Mouse (Mus musculus): ENCODE data around the gene Cbfa2t2.

Cbfa2t2 gene

DNA sequence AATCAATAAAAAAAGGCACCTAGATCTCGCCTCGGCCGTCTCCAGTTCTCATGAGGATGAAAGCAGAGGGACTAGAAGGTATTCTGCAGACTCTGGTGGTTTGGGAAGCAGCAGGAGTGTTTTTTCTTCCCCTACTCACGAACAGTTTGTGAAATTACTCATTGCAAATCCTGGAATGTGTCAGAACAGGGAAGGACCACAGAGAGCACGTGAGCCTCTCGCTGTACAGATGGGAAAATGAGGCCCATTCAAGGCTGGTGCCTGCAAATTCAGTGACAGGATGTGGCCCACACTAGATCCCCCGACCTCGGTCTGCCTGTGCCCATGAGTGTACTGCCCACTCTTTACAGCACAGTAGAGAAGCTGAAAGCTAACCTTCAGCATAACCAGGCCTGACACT lies 135.7 kb downstream of the Cbfa2t2 start:
- DNase-seq = no peak

DNA sequence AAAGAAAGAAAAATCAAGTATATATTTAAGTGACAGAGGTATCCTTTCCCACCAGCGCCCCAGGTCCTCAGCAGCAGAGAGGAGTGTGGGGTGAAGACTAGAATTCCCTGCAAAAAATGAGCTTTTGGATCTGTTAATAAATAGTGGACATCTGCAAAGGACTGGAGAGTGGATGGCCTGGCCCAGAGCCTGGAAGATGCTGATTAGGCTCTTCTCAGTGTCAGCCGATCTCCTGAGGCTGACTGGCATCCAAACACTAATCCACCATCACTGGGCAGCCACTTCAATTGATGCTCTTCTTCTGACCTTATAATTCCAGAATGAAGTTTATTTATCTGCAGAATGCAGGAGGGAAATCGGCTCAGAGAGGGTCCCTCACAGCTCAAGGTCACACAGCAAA lies 136.7 kb downstream of the Cbfa2t2 start:
- DNase-seq = no peak

DNA sequence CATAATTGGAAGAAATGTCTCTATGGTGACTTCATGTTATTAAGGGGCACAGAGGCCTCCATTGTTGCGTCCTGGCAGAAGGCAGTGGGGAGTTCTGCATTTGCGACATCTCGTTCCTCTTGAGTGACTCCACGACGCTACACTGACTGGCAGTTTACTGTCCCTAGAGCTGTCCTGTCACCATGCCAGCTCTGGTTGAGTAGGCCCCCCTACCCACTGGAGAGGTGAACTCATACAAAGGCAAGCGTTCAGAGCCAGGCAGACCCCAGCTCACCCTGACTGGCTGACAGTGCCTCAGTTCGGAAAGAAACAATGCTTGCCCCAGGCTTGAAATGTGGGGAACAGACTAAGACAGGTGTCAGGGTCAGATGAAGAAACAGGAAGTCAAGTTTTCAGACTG lies 138.0 kb downstream of the Cbfa2t2 start:
- no peak for DNase-seq

DNA sequence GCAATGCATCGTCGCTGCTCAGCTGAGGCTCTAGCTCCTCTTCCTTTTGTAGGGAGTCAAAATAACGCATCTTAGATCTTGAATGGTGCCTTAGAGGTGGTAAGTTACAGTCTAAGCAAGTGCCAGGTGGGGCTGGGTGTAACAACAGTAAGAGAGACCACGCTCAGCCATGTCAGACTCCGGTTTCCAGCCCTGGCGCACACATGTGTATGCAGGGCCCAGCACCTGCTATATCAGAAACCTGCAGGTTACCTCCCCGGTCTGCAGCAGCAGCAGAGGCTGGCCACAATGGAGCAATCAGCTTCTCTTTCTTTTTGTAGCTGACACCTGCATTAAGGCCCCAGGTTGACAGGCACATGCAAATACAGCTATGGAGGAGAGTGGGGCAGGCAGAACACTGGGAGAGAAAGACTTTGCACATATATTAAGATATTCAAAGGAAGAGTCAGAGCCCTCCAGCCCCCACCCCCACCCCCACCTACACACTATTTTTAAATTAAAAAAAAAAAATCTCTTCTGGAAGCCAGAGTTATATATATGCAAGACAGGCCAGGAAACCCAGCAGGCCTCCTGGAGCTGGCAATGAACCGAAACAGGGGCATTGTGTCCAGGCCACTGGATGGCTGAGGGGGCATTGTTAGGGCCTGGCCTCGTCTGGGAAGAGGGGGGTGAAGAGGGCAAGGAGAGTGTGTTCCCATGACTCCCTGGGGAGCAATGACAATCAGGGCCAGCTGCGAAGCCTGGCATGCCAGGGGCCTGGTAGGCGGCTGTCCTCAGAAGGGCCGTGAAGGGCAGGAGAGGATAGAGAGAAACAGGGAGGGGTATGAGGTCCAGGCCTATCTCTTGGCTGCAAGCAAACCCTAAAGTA lies 140.8 kb downstream of the Cbfa2t2 start:
- DNase-seq = peak; percentile 72

DNA sequence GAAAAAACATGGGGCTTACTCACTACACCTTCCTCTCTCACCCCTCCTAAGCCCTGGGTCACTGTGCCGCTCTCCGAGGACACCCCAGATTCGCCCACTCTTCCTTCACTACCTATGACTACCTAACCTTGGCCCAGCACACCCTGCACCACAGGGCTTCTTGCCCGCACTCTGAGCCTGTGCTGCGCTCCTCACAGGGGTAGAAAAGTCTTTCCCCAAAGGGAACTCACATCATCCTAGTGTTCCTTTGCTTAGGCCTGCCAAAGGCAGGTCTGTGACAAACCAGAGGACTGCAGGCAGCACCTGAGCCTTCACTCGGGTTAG lies 141.4 kb downstream of the Cbfa2t2 start:
- no peak for DNase-seq

DNA sequence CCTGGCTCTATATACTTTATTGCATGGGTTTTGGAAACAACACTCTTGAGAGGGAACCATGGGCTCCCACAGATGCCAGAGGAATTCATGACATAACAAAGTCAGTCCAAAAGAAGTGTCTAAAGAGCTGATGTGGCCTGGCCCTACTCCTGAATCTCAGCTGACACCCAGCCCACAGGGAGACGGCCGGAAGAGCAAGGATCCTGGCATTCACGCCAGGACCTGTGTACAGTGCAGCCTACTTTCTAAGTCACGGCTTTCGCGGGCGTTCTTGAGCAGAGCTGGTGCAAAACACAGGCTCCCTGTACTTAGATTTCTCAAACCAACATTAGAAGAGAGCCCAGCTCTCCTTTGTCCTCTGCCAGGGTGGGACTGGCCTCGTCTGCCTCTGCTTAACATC lies 144.3 kb downstream of the Cbfa2t2 start:
- DNase-seq = no peak

DNA sequence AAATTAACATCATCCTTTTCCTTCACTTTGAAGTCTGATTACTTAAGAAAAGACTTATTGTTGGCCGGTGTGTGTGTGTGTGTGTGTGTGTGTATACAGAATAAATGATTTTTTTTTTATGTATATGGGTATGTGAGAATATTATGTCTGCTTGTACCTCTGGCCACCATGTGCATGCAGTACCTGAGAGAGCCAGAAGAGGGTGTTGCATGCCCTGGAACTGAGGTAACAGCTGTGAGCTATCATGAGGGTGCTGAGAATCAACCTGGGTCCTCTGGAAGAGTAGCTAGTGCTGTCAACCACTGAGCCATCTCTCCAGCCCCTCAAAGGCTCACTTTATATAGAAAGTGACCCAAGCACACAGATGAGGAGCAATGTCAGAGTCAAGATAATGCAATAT lies 145.1 kb downstream of the Cbfa2t2 start:
- DNase-seq = no peak

DNA sequence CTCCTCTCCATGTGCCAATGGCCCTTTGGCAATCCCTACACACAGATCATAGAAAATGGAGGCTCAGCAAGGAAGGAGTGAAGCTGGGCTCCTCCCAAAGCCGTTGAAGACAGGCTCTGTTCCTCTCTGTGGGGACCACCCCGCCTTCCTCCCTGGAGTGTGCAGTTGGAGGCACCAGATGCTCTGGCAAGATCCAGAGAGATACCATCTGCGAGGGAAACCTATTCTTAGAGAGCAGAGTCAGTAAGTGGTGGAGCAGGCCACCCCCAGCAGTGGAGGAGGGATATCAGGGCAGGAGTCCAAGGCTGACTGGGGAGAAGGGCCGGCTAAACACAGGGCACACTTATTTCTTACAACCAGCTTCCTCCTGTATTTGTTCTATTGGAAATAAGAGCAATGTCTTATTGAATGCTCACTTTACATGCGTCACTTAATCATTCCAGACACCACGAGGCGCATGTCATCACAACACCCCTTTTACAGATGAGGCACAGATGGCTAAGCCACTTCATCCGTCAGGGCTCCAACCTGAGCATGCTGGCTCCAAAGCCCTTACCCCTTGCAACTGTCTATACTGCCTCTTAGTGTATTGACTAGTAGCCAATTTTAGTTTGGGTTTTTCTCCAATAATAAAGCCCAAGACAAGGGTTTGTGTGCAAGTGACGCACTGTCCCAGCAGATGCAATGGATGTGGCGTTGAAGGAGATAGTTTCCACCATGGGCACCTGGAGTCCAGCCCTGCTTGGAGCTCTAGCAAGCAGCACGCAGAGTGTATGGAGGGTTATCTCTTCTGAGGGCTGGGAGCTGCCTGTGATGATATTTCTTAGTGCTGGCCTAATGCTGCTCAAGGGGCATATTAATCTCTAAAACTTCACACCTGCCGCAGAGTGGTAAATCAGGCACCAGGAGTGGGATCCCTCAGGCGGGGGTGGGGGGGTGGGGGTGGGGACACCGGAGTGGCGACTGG lies 147.9 kb downstream of the Cbfa2t2 start:
- no peak for DNase-seq

DNA sequence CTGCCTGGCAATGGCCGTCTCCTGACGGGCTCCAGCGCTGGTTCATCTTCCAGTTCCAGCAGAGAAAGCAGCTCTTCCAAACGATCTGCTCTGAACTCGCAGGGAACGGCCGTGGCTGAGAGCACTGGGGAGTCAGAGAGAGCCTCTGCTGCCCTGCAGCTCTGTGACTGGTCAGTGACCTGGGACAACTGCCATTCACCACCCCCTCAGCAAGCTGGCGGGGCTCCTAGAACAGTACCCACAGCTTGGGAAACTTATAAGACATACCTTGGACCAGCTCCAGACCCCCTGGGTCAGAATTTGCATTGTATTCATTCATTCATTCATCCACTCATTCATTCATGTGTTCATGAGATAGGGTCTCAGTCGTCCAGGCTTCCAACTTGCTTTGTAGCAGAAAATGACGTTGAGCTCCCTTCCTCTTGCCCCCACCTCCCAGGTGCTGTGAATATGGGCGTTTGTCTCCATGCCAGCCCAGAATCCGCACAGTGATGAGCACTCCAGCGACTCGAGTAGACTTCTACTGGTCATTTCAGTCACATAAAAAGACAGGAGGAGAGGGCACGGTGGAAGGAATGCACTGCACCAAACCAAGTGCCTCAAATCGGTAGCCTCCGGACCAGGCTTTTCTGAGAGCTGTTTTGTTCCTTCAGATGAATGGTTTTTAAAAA lies 148.8 kb downstream of the Cbfa2t2 start:
- no peak for DNase-seq

DNA sequence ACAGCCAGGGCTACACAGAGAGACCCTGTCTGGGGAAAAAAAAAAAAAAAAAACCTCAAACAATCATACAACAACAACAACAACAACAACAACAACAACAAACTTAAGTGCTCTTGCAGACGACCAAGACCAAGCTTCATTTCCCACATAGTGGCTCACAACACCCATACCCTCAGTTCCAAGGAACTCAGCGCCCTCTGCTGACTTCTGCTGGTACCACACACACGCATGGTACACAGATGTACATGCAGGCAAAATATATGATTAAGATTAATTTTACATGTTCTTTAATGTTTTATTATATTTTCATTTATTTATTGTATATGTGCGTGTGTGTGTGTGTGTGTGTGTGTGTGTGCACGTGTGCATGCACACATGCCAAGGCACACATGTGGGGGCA lies 150.1 kb downstream of the Cbfa2t2 start:
- DNase-seq = peak; percentile 75
